Mouse (Mus musculus) thymus, adult 2 months (tissue): ENCODE results near the gene Rundc3a.

Experiments used
- CTCF ChIP-seq: fragments of 200-500 bp; IDR thresholded peaks from 2 replicates; pipeline ENCODE4 v1.5.1; 2012; ENCODE audit warnings: mild to moderate bottlenecking, control low read depth, low read length, moderate library complexity, borderline replicate concordance; ENCODE audit not compliant: control insufficient read depth, poor library complexity, insufficient read depth; ENCODE audit errors: extremely low read depth
- POLR2A ChIP-seq: fragments of 200-500 bp; IDR thresholded peaks from 2 replicates; pipeline ENCODE4 v1.6.1; 2012; ENCODE audit warnings: mild to moderate bottlenecking, low read length, control low read depth, moderate library complexity; ENCODE audit not compliant: control insufficient read depth, poor library complexity, insufficient read depth; ENCODE audit errors: extremely low read depth

DNA sequence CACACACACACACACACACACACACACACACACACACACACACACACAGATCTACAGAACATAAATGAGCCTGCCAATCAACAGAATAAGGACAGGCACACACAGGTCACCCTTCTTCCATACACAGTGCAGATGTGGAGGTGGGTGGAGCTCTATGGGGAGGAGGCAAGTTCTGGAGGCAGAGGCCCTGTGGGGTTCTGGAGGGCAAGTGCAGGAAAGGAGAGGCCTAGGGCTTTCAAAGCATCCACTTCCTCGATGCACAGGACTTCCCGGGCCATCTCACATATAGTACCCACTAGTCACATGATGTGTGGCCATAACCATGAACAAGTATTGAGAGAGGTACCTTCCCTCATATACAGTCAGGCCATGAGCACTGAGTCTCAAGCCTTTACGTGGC, 37.7 kb upstream of the Rundc3a start:
- TF ChIP-seq CTCF (no peak), POLR2A (no peak)
